Mouse (Mus musculus): ENCODE data around the gene Tspan31.
A peak's percentile ranks its signal among the peaks of the same experiment; 100 is the strongest.
"Not testable (repeated sequence)": the region's sequence is repeated elsewhere in the genome, so short reads cannot be mapped to it uniquely, and the experiment has no call there.

The Tspan31 gene

GRCm38 (mm10) chr10:127083915-127084306 is 13.8 kb upstream of the Tspan31 start:
- DNase-seq (ENCODE audit: low spot score in 2 of 2) = no peak

DNA sequence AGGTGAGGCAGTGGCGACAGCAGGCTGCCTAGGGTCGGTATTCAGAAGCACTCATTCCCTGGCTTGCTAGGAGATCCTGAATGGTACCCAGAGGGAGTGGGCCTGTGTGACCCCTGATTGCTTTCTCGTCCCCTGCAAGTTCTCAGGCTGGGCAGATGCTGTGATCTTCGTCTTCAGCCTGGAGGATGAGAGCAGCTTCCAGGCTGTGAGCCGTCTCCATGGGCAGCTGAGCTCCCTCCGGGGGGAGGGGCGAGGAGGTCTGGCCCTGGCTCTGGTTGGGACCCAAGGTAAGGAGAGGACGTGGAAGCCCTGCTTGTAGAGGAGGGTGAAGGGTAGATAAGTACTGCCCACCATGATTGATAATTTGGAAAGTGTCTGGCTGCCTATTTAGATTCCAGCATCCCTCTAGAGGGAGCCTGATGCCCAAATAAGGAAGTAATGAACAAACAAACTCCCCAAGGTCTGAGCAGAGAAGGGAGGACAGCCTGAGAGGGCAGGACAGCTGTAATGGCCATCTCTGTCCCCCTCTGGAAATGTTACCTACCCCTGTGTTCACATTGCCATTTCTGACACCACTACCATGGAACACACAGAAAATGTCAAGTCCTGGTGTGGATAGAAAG is 13.3 kb upstream of the Tspan31 start:
- no peak for DNase-seq (ENCODE audit: low spot score in 2 of 2)

GRCm38 (mm10) chr10:127081996-127082620 is 12.0 kb upstream of the Tspan31 start:
- DNase-seq (ENCODE audit: low spot score in 2 of 2) = no peak

- DNase-seq (ENCODE audit: low spot score in 2 of 2) = no peak
These were observed 11.1 kb upstream of the Tspan31 start for GRCm38 (mm10) chr10:127080901-127081780.

GRCm38 (mm10) chr10:127079665-127080391 is 9.8 kb upstream of the Tspan31 start:
- DNase-seq (ENCODE audit: low spot score in 2 of 2) = no peak

- no peak for DNase-seq (ENCODE audit: low spot score in 2 of 2)
These were observed 8.9 kb upstream of the Tspan31 start for GRCm38 (mm10) chr10:127078677-127079575.

DNA sequence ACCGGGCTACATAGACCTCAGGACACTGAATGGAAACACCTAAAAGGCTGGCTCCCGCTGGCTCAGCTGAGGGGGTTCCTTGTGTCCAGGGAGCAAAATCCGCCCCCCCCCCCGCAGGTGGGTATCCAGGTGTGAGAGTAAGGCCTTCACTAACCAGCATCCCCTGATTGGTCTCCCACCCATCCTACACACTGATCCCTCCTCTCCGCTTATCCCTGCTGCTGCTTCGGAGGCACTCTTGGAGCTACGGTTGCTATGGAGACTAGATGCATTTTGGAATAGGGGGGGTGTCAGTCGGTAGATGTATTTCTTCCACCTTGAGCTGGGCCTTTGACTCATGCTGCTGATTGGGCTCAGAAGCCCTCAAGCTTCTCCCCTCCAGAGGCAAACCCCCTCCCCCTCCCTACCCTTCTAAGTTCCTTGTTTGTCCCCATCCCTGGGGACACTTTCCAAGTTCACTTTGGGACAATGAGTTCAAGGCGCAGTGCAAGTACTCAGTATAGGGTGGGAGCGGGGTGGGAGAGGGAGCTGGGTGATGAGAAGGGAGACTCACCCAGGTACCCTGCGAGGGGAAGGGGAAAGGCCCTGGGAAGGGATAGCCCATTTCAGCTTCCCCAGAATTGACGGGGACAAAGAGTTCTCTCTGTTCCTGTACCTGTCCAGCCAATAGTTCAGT is 8.1 kb upstream of the Tspan31 start:
- DNase-seq (ENCODE audit: low spot score in 2 of 2) = no peak

- no peak for DNase-seq (ENCODE audit: low spot score in 2 of 2)
These were observed 7.5 kb upstream of the Tspan31 start for GRCm38 (mm10) chr10:127077515-127077914.

- DNase-seq (ENCODE audit: low spot score in 2 of 2) = no peak
These were observed 6.0 kb upstream of the Tspan31 start for GRCm38 (mm10) chr10:127076082-127076481.

- no peak for DNase-seq (ENCODE audit: low spot score in 2 of 2)
These were observed 5.6 kb upstream of the Tspan31 start for GRCm38 (mm10) chr10:127075651-127076050.

DNA sequence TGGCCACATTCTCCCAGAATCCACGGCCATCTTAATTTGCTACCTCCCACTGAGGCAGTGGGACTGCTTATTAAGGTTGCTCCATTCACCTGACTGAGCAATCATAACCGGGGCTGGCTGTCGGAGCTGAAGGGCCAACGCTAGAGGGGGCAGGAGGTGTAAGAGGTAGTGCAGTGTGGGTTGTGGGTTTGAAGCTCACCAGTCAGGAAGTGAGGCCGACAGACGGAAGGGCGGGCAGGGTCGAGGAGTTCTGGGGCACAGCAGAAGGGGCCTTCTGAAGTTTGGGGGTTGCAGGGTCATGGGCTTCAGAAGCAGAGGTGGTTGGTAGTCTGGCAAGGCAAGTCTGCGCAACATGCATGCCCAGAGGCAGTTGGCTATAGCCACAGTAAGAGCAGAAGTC is 5.0 kb upstream of the Tspan31 start, which contains the start of gene Agap2:
TSS of gene Agap2 (plus strand) at position 205 of the 400 bp plus-strand sequence.
- DNase-seq (ENCODE audit: low spot score in 2 of 2) = peak; percentile 67 to 81

- no peak for DNase-seq (ENCODE audit: low spot score in 2 of 2)
These were observed 3.9 kb upstream of the Tspan31 start for GRCm38 (mm10) chr10:127073981-127074380.

DNA sequence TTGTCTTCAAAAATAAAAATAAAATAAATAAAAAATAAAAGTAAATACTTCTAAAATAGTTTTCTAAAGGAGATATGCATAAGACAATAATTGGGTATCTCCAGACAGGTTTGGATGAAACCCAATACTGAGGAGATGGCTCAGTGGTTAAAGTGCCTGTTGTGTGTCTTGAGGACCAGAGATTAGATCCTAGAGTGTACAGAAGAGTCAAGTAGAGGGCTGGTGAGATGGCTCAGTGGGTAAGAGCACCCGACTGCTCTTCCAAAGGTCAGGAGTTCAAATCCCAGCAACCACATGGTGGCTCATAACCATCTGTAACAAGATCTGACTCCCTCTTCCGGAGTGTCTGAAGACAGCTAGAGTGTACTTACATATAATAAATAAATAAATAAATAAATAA is 2.9 kb upstream of the Tspan31 start:
- not testable (repeated sequence) for DNase-seq (ENCODE audit: low spot score in 2 of 2)

DNA sequence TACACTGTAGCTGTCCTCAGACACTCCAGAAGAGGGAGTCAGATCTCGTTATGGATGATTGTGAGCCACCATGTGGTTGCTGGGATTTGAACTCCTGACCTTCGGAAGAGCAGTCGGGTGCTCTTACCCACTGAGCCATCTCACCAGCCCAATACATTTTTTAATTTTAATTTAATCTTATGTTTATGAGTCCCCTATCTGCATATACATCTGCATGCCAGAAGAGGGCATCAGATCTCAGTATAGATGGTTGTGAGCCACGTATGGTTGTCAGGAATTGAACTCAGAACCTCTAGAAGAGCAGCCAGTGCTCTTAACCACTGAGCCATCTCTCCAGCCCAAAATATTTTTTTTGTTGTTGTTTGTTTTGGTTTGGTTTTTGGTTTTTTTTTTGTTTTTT is 2.2 kb upstream of the Tspan31 start:
- not testable (repeated sequence) for DNase-seq (ENCODE audit: low spot score in 2 of 2)

- DNase-seq (ENCODE audit: low spot score in 2 of 2) = no peak
These were observed 1.1 kb upstream of the Tspan31 start for GRCm38 (mm10) chr10:127071203-127071602.

DNA sequence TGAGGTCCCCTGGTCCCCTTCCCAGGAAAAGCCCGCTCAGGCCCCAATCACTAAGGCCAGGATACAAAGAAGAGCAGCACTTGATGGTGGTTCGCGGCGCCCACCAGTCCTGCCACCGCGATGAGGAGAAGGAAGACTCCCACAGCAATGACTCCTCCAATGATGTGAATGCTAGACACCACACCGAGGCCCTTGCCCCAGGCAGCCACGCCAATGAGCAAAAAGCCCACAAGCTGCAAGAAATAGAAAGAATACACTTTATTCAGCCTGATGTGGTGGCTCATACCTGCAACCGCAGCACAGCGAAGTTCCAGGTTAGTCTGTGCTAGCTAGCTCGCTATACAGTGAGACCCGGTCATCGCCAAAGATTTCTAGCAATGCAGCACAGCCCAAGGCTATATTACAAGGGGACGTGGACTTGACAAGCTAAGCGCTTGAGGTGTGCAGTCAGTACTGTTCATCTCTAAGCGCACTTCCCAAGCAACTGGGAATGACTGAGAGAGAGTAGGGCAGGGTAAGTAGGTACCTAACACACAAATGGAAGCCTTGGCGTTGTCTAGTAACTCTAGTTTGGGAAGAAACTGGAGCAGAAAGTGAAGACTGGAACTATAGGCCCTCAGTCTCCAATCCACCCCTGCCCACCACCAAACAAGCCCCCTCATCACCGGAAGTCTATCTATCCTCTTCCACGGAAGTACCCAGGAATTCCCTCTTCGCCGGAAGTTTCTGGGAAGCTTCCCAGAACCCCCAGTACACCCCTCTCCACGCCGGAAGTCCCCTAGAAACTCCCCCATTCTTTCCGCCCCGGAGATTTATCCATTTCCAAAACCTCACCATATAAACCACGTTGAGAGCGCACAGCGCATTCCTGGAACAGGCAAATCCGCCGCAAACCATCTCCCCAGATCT is 529 bp downstream of the Tspan31 start:
- DNase-seq (ENCODE audit: low spot score in 2 of 2) = no peak

GRCm38 (mm10) chr10:127068360-127069038 is 1.6 kb downstream of the Tspan31 start:
- no peak for DNase-seq (ENCODE audit: low spot score in 2 of 2)

DNA sequence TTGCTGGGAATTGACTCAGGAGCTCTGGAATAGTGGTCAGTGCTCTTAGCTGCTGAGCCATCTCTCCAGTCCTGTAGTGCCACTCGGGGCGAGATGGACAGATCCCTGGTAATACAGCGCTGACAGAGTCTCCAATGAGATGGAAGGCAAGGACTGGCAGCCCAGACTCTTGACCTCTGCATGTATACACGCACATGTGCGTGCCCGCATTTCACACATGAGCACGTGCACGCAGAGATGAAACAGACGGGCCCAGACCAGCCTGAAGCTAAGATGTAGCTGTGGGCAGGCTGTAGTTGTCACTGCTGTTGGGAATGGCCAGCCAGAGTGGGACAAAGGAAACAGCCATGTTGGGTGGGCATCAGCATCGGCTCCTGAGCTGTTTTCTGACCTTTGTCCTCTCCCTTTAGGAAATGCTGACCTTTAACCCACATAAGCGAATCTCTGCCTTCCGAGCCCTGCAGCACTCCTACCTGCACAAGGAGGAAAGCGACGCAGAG is 3.5 kb downstream of the Tspan31 start:
- no peak for DNase-seq (ENCODE audit: low spot score in 2 of 2)
